ENCODE assay signal across 18 mouse cellular contexts in the genomic region with DNA sequence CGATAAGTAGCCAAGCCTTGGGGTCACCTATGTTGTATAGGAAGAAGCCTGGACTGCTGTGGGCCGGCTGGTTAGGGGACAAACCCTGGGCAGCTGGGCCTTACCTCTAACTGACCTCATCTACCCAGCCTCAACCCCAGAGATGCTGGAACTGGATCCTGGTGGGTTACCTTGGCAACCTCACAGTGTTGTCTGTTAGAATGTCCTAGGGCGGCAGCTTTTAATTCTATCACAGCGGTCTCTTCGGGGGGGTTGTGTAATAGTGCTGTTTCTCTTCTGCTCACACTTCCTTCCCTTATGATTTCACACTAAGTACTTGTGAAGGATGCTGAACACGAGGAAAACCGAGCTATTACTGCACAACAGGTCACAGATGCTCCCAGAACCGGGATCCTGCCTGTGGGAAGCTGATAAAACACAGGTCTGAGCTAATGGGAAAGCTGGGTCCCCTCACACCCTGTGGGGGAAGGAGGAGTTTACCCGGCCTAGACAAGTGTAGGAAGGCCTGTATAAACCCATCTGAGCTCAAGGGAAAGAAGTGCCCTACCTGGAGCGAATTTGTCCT. TPM values are rescaled to one million over a fixed set of nuclear protein-coding genes. Genes with fewer than 3 reads are reported as not detected.
DNase-seq lines count a peak whose midpoint lies in the region; ATAC-seq lines count a peak whose summit lies in the region.
"Had no signal": no experiment of that assay in that cellular context is flagged by ENCODE, and none has a peak within 500 bp of the region (broad histone marks: within the 10 kb centered on the region; RNA-seq: fewer than 3 reads in every experiment).

No protein-coding gene starts in this region.

- H3K27me3 ChIP-seq in midbrain, embryonic 14.5 days (ENCODE audit: control insufficient read depth, insufficient read depth, low read length): peaks cover 33% of the 10 kb centered on the region
- peaks cover 53% of the 10 kb centered on the region for H3K27me3 ChIP-seq in midbrain, embryonic 13.5 days
- H3K27me3 ChIP-seq in embryonic facial prominence, embryonic 10.5 days (replicated peaks; ENCODE audit: low read depth, poor library complexity, severe bottlenecking): peaks cover 61% of the 10 kb centered on the region

- no peak overlapping the region for H3K4me2 ChIP-seq in midbrain, embryonic 14.5 days (ENCODE audit: low read length)
- no peak overlapping the region for H3K4me2 ChIP-seq in midbrain, embryonic 13.5 days (replicated peaks)
- H3K4me2 ChIP-seq: neural tube, embryonic 15.5 days had no signal

- H3K4me1 ChIP-seq in midbrain, embryonic 14.5 days (ENCODE audit: control insufficient read depth, insufficient read depth, low read length): peaks cover 21% of the 10 kb centered on the region; the same call in 1 of the 2 replicates
- peaks cover 38% of the 10 kb centered on the region for H3K4me1 ChIP-seq in midbrain, embryonic 13.5 days (replicated peaks)
- peaks cover 34% of the 10 kb centered on the region for H3K4me1 ChIP-seq in embryonic facial prominence, embryonic 10.5 days

- H3K27ac ChIP-seq in midbrain, embryonic 14.5 days (replicated peaks; ENCODE audit: low read depth, low read length): no peak overlapping the region
- H3K27ac ChIP-seq in midbrain, embryonic 13.5 days: no peak overlapping the region
- no peak overlapping the region for H3K27ac ChIP-seq in embryonic facial prominence, embryonic 10.5 days (replicated peaks)
- H3K27ac ChIP-seq: neural tube, embryonic 15.5 days had no signal

- no peak for ATAC-seq in midbrain, embryonic 14.5 days (ENCODE audit: low FRiP score, low TSS enrichment)
- no peak for ATAC-seq in midbrain, embryonic 13.5 days
- ATAC-seq in monocyte, adult 5-6 weeks (replicated peaks; ENCODE audit: insufficient number of reproducible peaks, low FRiP score, low TSS enrichment, poor library complexity, severe bottlenecking): peak; percentile 38
- ATAC-seq: Patski had no signal

- H3K4me3 ChIP-seq in midbrain, embryonic 14.5 days (replicated peaks; ENCODE audit: low read depth, low read length): no peak overlapping the region
- no peak overlapping the region for H3K4me3 ChIP-seq in midbrain, embryonic 13.5 days (replicated peaks)
- no peak overlapping the region for H3K4me3 ChIP-seq in embryonic facial prominence, embryonic 10.5 days
- H3K4me3 ChIP-seq: erythroblast, embryonic 14.5 days; myocyte; neural tube, embryonic 15.5 days had no signal

- no peaks in the 10 kb centered on the region for H3K36me3 ChIP-seq in midbrain, embryonic 14.5 days (ENCODE audit: control insufficient read depth, insufficient read depth, low read length)
- no peaks in the 10 kb centered on the region for H3K36me3 ChIP-seq in midbrain, embryonic 13.5 days
- H3K36me3 ChIP-seq in embryonic facial prominence, embryonic 10.5 days (replicated peaks): no peaks in the 10 kb centered on the region
- H3K36me3 ChIP-seq: neural tube, embryonic 15.5 days had no signal

- DNase-seq in heart, adult 11 months: peak; percentile 93
- DNase-seq in heart, postnatal 14 days: no peak
- peak; percentile 43 for DNase-seq in midbrain, embryonic 14.5 days
- peak; percentile 35 for DNase-seq in embryonic facial prominence, embryonic 10.5 days (ENCODE audit: low spot score)
- no peak for DNase-seq in B cell, adult 2 months
- DNase-seq: adrenal gland, postnatal 36 days; cerebellum, adult 9-10 months; gastrocnemius, postnatal 10 days; kidney, adult 18-20 months; kidney, postnatal 36 days; lung, postnatal 4 days; thymus, adult 18-20 months had no signal

- WGBS in midbrain, embryonic 14.5 days: 22% methylated on average over 10 of the region's 10 CpGs
- 26% methylated on average over 10 of the region's 10 CpGs for WGBS in midbrain, embryonic 13.5 days
- WGBS in embryonic facial prominence, embryonic 10.5 days: 35% methylated on average over 10 of the region's 10 CpGs

- no peaks in the 10 kb centered on the region for H3K9me3 ChIP-seq in midbrain, embryonic 14.5 days (ENCODE audit: control insufficient read depth, low read length)
- H3K9me3 ChIP-seq in midbrain, embryonic 13.5 days: no peaks in the 10 kb centered on the region
- no peaks in the 10 kb centered on the region for H3K9me3 ChIP-seq in embryonic facial prominence, embryonic 10.5 days
- H3K9me3 ChIP-seq: neural tube, embryonic 15.5 days had no signal

- intact Hi-C loops in heart, postnatal 14 days (cut with DNase I): no loop called here

- H3K9ac ChIP-seq in midbrain, embryonic 14.5 days (replicated peaks; ENCODE audit: low read length): no peak overlapping the region
- H3K9ac ChIP-seq in midbrain, embryonic 13.5 days (replicated peaks): no peak overlapping the region
- H3K9ac ChIP-seq: neural tube, embryonic 15.5 days had no signal

RNA-seq across cellular contexts. Expression of a gene that starts 2.0 kb away (rescaled TPM):
- 10 to 100 TPM; 52.4 to 53.7 TPM for total RNA-seq in heart, postnatal 14 days (2021)
- 12.8 and 13.6 TPM in 2 replicates for polyA plus RNA-seq in midbrain, embryonic 14.5 days (2014; fragmentation: Nextera tagmentation; extraction: Ambion mirVana)
- polyA plus RNA-seq in midbrain, embryonic 13.5 days (2015; fragmentation: Nextera tagmentation; extraction: Ambion mirVana): 10.9 and 12.2 TPM in 2 replicates
- 4.4 and 6.6 TPM in 2 replicates for polyA plus RNA-seq in embryonic facial prominence, embryonic 10.5 days (2016; fragmentation: Nextera tagmentation; extraction: Ambion mirVana)
- total RNA-seq in monocyte, adult 5-6 weeks (2017): 61.3 to 69.2 TPM (median 68.2 TPM) in 3 replicates

Comparison
In these comparisons a context has a peak if more than half of its experiments do, and no peak if none do; other contexts are left out.
1. DNase-seq: peak in heart, adult 11 months (single experiment), midbrain, embryonic 14.5 days (single experiment) and embryonic facial prominence, embryonic 10.5 days (single experiment); none in heart, postnatal 14 days (0 of 2) and B cell, adult 2 months (0 of 2).